Mouse (Mus musculus): ENCODE results near the gene Kcnk13. TPM values are rescaled to one million over a fixed set of nuclear protein-coding genes. Genes with fewer than 3 reads are reported as not detected.

Gene Kcnk13
- polyA plus RNA-seq, 1 experiment from 2014 or later: 0.94 TPM

- peaks cover 5% of the 10 kb centered on the region; the same call in 1 of the 2 replicates for H3K4me1 ChIP-seq
- no peaks in the 10 kb centered on the region for H3K36me3 ChIP-seq
- H3K4me2 ChIP-seq: no peak overlapping the region
- WGBS: 72% methylated on average over 3 of the region's 3 CpGs
- H3K9me3 ChIP-seq: no peaks in the 10 kb centered on the region
- no peak overlapping the region for H3K9ac ChIP-seq
- no peak overlapping the region for H3K27ac ChIP-seq
- no peak for ATAC-seq (ENCODE audit: insufficient number of reproducible peaks, insufficient read depth, low FRiP score, low TSS enrichment, low read depth)
- H3K27me3 ChIP-seq: no peaks in the 10 kb centered on the region; the same call in 1 of the 2 replicates
- H3K4me3 ChIP-seq: no peak overlapping the region
Measured at GRCm38 (mm10) chr12:100101651-100102050, 137.4 kb downstream of the Kcnk13 start.

DNA sequence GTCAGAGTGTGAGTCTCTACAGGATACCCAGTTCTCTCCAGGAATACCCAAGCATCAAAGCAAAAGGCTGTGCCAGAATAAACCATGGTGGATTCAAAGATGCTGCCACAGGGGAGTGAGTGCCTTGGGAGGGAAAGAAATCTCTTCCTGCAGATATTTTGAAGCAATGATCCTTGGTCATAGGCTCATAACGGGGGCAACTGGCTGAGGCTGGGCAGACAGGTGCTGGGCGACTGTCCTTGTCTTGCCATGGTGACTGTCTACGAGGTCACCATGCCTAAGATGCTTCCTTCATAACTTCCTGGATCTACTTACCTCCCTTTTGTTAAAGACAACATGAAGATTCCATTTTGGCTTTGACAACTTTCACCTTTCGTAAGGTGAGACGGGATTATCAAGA, 140.2 kb downstream of the Kcnk13 start:
- Histone ChIP-seq H3K9me3 (no peaks in the 10 kb centered on the region), H3K36me3 (no peaks in the 10 kb centered on the region), H3K4me3 (no peak overlapping the region), H3K27me3 (no peaks in the 10 kb centered on the region; the same call in 1 of the 2 replicates), H3K4me2 (no peak overlapping the region), H3K27ac (no peak overlapping the region), H3K9ac (no peak overlapping the region), H3K4me1 (peaks cover 5% of the 10 kb centered on the region; the same call in 1 of the 2 replicates)
- no peak for ATAC-seq (ENCODE audit: insufficient number of reproducible peaks, insufficient read depth, low FRiP score, low TSS enrichment, low read depth)
- 87% methylated on average over 5 of the region's 5 CpGs for WGBS

- ATAC-seq (ENCODE audit: insufficient number of reproducible peaks, insufficient read depth, low FRiP score, low TSS enrichment, low read depth): no peak
- H3K4me2 ChIP-seq: peak overlapping the region; percentile 20; the same call in 1 of the 2 replicates
- H3K36me3 ChIP-seq: 0 out of 2 replicates have a peak, but pooled peaks cover under 1% of the 10 kb centered on the region
Measured at GRCm38 (mm10) chr12:100106275-100106895, 142.1 kb downstream of the Kcnk13 start.

GRCm38 (mm10) chr12:100107436-100107835, 143.1 kb downstream of the Kcnk13 start:
- no peaks in the 10 kb centered on the region for H3K9me3 ChIP-seq
- H3K4me2 ChIP-seq: no peak overlapping the region
- H3K27me3 ChIP-seq: no peaks in the 10 kb centered on the region; the same call in 1 of the 2 replicates
- H3K9ac ChIP-seq: no peak overlapping the region
- no peak overlapping the region for H3K4me3 ChIP-seq
- H3K27ac ChIP-seq: no peak overlapping the region
- no peak for ATAC-seq (ENCODE audit: insufficient number of reproducible peaks, insufficient read depth, low FRiP score, low TSS enrichment, low read depth)
- WGBS: 48% methylated on average over 4 of the region's 4 CpGs
- H3K4me1 ChIP-seq: peaks cover 18% of the 10 kb centered on the region
- peaks cover 11% of the 10 kb centered on the region for H3K36me3 ChIP-seq

More at GRCm38 (mm10) chr12:100106275-100106895, 142.1 kb downstream of the Kcnk13 start:
- Histone ChIP-seq H3K9ac (no peak overlapping the region), H3K4me1 (peaks cover 12% of the 10 kb centered on the region), H3K27me3 (no peaks in the 10 kb centered on the region; the same call in 1 of the 2 replicates), H3K27ac (no peak overlapping the region), H3K4me3 (no peak overlapping the region), H3K9me3 (no peaks in the 10 kb centered on the region)
- 11% methylated on average over 20 of the region's 20 CpGs for WGBS

GRCm38 (mm10) chr12:100109986-100110696, 145.8 kb downstream of the Kcnk13 start, which contains the start of gene Psmc1:
Psmc1 (plus strand) TSS chr12:100110154.
- Histone ChIP-seq H3K4me3 (peak within 1 kb of the TSS; percentile 99), H3K9ac (peak within 1 kb of the TSS; percentile 98), H3K9me3 (no peaks in the 10 kb centered on the region), H3K27me3 (no peaks in the 10 kb centered on the region), H3K36me3 (peaks cover 32% of the 10 kb centered on the region), H3K27ac (peak within 1 kb of the TSS; percentile 89), H3K4me2 (peak within 1 kb of the TSS; percentile 92), H3K4me1 (peaks cover 18% of the 10 kb centered on the region)
- WGBS: under 1% methylated on average over 58 of the region's 58 CpGs
- peak; percentile 54; the same call in 1 of the 2 replicates for ATAC-seq (ENCODE audit: insufficient number of reproducible peaks, insufficient read depth, low FRiP score, low TSS enrichment, low read depth)

Small RNAs within 50 kb of the gene (microRNA-seq; reads per million reads assigned to microRNA genes)
- not detected for gene Gm23291

Other genes starting within 250 kb of the Kcnk13 start
- gene Efcab11, start 80.1 kb upstream of the Kcnk13 start, polyA plus RNA-seq (2015; fragmentation: Nextera tagmentation; extraction: Ambion mirVana): 14.8 and 16.8 TPM in 2 replicates
- gene Tdp1, start 80.0 kb upstream of the Kcnk13 start, polyA plus RNA-seq (2015; fragmentation: Nextera tagmentation; extraction: Ambion mirVana): 63.1 and 65.5 TPM in 2 replicates
- 256 and 280 TPM in 2 replicates for gene Psmc1, start 145.7 kb downstream of the Kcnk13 start, polyA plus RNA-seq (2015; fragmentation: Nextera tagmentation; extraction: Ambion mirVana)
- 14.9 and 15.2 TPM in 2 replicates for gene Nrde2, start 195.2 kb downstream of the Kcnk13 start, polyA plus RNA-seq (2015; fragmentation: Nextera tagmentation; extraction: Ambion mirVana)
- gene Calm1, start 234.9 kb downstream of the Kcnk13 start, polyA plus RNA-seq (2015; fragmentation: Nextera tagmentation; extraction: Ambion mirVana): 1,351 and 1,423 TPM in 2 replicates